Mouse (Mus musculus) embryonic stem cell, embryonic (primary cell): ENCODE data around the gene Thbs4.

Source experiments
- CTCF ChIA-PET, 4 experiments: fragments of 300-600 bp in 2 of 4; fragments of 350-600 bp in 2 of 4; sonication (Branson Sonifier 250); formaldehyde crosslinking; loops; one replicate each; lab custom pipeline; 2022; ENCODE audit warnings: inconsistent platforms in 2 of 4; lab: Charles Lee
- POLR2A ChIA-PET, 4 experiments: fragments of 300-600 bp in 2 of 4; fragments of 350-600 bp in 2 of 4; sonication (Branson Sonifier 250); formaldehyde crosslinking; loops; one replicate each; lab custom pipeline; 2022; ENCODE audit warnings: antibody characterized with exemption in 4 of 4, inconsistent platforms in 1 of 4; lab: Charles Lee

Gene Thbs4

GRCm38 (mm10) chr13:92771566-92771965 is 23.1 kb downstream of the Thbs4 start:
- ChIA-PET CTCF (no interaction called here), POLR2A (no interaction called here)

- POLR2A ChIA-PET: interaction anchor here in 1 of 4 experiments (0.6 kb wide), 1 partner anchor 10 kb away, joined by 4 read pairs; no protein-coding TSS in a partner anchor
- CTCF ChIA-PET: interaction anchor here in 2 of 4 experiments (0.6 kb wide), 2 partner anchors 45 to 533 kb away, joined by 3 to 7 read pairs; no protein-coding TSS in a partner anchor
Measured at GRCm38 (mm10) chr13:92765454-92766242, 29.0 kb downstream of the Thbs4 start.

- ChIA-PET CTCF (no interaction called here), POLR2A (no interaction called here)
Measured at GRCm38 (mm10) chr13:92762322-92762721, 32.3 kb downstream of the Thbs4 start.

GRCm38 (mm10) chr13:92760519-92760918 is 34.1 kb downstream of the Thbs4 start:
- POLR2A ChIA-PET: interaction anchor here in 1 of 4 experiments (0.5 kb wide), 1 partner anchor 507 kb away, joined by 3 read pairs; no protein-coding TSS in a partner anchor

GRCm38 (mm10) chr13:92759096-92759495 is 35.5 kb downstream of the Thbs4 start:
- POLR2A ChIA-PET: no interaction called here

More at GRCm38 (mm10) chr13:92760519-92760918, 34.1 kb downstream of the Thbs4 start:
- CTCF ChIA-PET: no interaction called here

GRCm38 (mm10) chr13:92757972-92758585 is 36.5 kb downstream of the Thbs4 start:
- ChIA-PET CTCF (interaction anchor here in 2 of 4 experiments (0.6 to 1.3 kb wide), 2 partner anchors 16 to 17 kb away, joined by 3 to 6 read pairs; no protein-coding TSS in a partner anchor), POLR2A (interaction anchor here in 1 of 4 experiments (0.7 kb wide), 1 partner anchor 25 kb away, joined by 3 read pairs; no protein-coding TSS in a partner anchor)

More at GRCm38 (mm10) chr13:92759096-92759495, 35.5 kb downstream of the Thbs4 start:
- CTCF ChIA-PET: interaction anchor here in 1 of 4 experiments (1.3 kb wide), 1 partner anchor 18 kb away, joined by 3 read pairs; no protein-coding TSS in a partner anchor

GRCm38 (mm10) chr13:92755036-92755435 is 39.6 kb downstream of the Thbs4 start:
- POLR2A ChIA-PET: interaction anchor here in 2 of 4 experiments (0.6 to 1.7 kb wide), 2 partner anchors 10 to 493 kb away, joined by 3 to 4 read pairs; no protein-coding TSS in a partner anchor
- CTCF ChIA-PET: no interaction called here

GRCm38 (mm10) chr13:92753676-92754075 is 40.9 kb downstream of the Thbs4 start:
- CTCF ChIA-PET: no interaction called here
- POLR2A ChIA-PET: no interaction called here

- POLR2A ChIA-PET: interaction anchor here in 1 of 4 experiments (0.6 kb wide), 1 partner anchor 466 kb away, joined by 3 read pairs; no protein-coding TSS in a partner anchor
- CTCF ChIA-PET: interaction anchor here in 3 of 4 experiments (0.6 to 2.5 kb wide), 15 partner anchors 10 to 547 kb away, joined by 3 to 11 read pairs (median 3); no protein-coding TSS in a partner anchor
Measured at GRCm38 (mm10) chr13:92751726-92752565, 42.7 kb downstream of the Thbs4 start.

- ChIA-PET CTCF (interaction anchor here in 3 of 4 experiments (0.5 to 2.5 kb wide), 29 partner anchors 9 to 869 kb away, joined by 3 to 11 read pairs (median 3); no protein-coding TSS in a partner anchor), POLR2A (interaction anchor here in 2 of 4 experiments (0.6 kb wide), 2 partner anchors 169 to 467 kb away, joined by 3 to 4 read pairs; no protein-coding TSS in a partner anchor)
Measured at GRCm38 (mm10) chr13:92750976-92751518, 43.6 kb downstream of the Thbs4 start.

GRCm38 (mm10) chr13:92743337-92743736 is 51.3 kb downstream of the Thbs4 start:
- ChIA-PET POLR2A (no interaction called here), CTCF (no interaction called here)

- ChIA-PET POLR2A (no interaction called here), CTCF (no interaction called here)
Measured at GRCm38 (mm10) chr13:92742886-92743285, 51.7 kb downstream of the Thbs4 start.

GRCm38 (mm10) chr13:92740671-92741270 is 53.8 kb downstream of the Thbs4 start:
- POLR2A ChIA-PET: interaction anchor here in 2 of 4 experiments (0.6 to 1.4 kb wide), 4 partner anchors 130 to 891 kb away, joined by 3 to 6 read pairs (median 4); partner anchors contain the start of gene Serinc5 (in 1 of the 2)
- CTCF ChIA-PET: interaction anchor here (0.5 to 3.7 kb wide), 24 partner anchors 8 to 930 kb away, joined by 3 to 12 read pairs (median 4); no protein-coding TSS in a partner anchor

GRCm38 (mm10) chr13:92739858-92740257 is 54.8 kb downstream of the Thbs4 start:
- POLR2A ChIA-PET: no interaction called here
- CTCF ChIA-PET: interaction anchor here in 2 of 4 experiments (1.5 to 3.7 kb wide), 4 partner anchors 8 to 831 kb away, joined by 3 to 12 read pairs (median 5); no protein-coding TSS in a partner anchor

- CTCF ChIA-PET: interaction anchor here in 2 of 4 experiments (1.2 to 3.7 kb wide), 2 partner anchors 12 to 158 kb away, joined by 3 to 12 read pairs; no protein-coding TSS in a partner anchor
Measured at GRCm38 (mm10) chr13:92738821-92739220, 55.8 kb downstream of the Thbs4 start.

GRCm38 (mm10) chr13:92736516-92737300 is 57.9 kb downstream of the Thbs4 start:
- ChIA-PET CTCF (interaction anchor here in 3 of 4 experiments (0.6 to 0.9 kb wide), 4 partner anchors 14 to 288 kb away, joined by 3 to 18 read pairs (median 4); no protein-coding TSS in a partner anchor), POLR2A (interaction anchor here in 1 of 4 experiments (0.5 kb wide), 1 partner anchor 79 kb away, joined by 3 read pairs; no protein-coding TSS in a partner anchor)

More at GRCm38 (mm10) chr13:92738821-92739220, 55.8 kb downstream of the Thbs4 start:
- POLR2A ChIA-PET: no interaction called here
